Mouse (Mus musculus): ENCODE results near the gene Tra2b.
"Not testable (repeated sequence)": the region's sequence is repeated elsewhere in the genome, so short reads cannot be mapped to it uniquely, and the experiment has no call there.

The Tra2b gene

GRCm38 (mm10) chr16:22242239-22242866 is 23.5 kb downstream of the Tra2b start:
- no peak for DNase-seq

DNA sequence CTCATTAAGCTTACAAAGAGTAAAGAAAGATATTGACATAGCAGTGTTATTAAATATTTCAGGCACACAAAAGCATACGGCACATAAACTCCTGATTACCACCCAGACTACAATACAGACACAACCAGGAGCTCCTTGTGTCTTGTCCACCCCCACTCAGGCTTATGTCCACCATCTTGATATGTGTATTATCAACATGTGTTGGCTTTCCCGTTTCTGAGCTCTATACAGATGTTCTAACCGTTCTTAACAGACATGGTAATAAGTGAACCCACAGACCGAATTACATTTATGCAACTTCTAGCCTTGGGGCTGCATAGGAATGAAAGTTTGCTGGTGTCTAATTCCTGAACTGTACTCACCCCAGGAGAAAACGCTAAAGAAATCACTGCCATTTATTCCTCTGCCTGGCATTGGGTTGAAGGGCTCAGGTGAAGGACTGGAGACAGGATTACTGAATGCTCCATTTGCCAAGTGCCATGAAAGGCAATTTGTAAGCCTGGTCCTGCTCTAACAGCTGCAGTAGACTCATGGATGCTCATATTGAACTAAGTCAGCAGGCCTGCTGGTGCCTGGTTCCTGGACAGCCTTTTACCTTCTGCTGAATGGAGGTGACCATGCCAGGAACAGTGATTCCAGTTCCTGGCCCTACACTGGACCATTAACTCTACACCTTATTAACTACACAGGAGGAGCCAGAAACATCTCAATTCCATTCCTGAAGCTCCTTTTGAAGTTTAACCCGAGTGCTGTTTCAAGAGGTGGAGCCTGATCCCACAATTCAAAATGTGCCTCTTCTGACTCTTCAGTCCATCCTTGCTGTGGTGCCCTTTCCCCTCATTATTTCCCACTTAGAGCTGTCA is 24.2 kb downstream of the Tra2b start:
- DNase-seq, result no peak

- no peak for DNase-seq
Measured at GRCm38 (mm10) chr16:22240856-22241255, 24.9 kb downstream of the Tra2b start.

DNA sequence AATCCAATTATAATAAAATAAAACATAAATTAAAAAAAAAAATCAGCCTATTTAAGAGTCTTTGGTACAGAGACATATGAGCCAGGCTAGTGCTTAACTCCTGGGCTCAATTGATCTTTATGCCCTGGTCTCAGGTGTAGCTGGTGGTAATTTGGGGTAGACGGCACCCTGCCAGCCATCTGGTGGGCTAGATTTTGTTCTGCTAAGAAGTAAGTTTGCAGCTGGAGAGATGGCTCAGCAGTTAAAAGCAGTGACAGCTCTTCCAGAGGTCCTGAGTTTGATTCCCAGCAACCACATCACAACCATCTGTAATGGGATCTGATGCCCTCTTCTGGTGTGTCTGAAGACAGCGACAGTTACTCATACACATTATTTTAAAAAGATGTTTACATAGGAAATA is 25.8 kb downstream of the Tra2b start:
- DNase-seq, result no peak

- no peak for DNase-seq
Measured at GRCm38 (mm10) chr16:22238928-22239620, 26.7 kb downstream of the Tra2b start.

GRCm38 (mm10) chr16:22238402-22238801 is 27.4 kb downstream of the Tra2b start:
- DNase-seq, result not testable (repeated sequence)

- no peak for DNase-seq
Measured at GRCm38 (mm10) chr16:22236814-22237213, 29.0 kb downstream of the Tra2b start.

- no peak for DNase-seq
Measured at GRCm38 (mm10) chr16:22234535-22234934, 31.3 kb downstream of the Tra2b start.

DNA sequence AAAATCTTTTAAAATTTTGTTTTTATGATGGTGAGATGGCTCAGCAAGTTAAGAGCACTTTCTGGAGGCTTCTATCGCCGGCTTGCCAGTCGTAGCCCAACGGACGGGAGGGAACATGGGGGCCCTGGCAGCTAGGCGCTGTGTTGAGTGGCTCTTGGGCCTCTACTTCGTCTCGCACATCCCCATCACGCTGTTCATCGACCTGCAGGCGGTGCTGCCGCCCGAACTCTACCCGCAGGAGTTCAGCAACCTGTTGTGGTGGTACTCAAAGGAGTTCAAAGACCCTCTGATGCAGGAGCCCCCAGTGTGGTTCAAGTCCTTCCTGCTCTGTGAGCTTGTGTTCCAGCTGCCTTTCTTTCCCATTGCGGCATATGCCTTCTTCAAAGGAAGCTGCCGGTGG is 35.5 kb downstream of the Tra2b start:
- not testable (repeated sequence) for DNase-seq

DNA sequence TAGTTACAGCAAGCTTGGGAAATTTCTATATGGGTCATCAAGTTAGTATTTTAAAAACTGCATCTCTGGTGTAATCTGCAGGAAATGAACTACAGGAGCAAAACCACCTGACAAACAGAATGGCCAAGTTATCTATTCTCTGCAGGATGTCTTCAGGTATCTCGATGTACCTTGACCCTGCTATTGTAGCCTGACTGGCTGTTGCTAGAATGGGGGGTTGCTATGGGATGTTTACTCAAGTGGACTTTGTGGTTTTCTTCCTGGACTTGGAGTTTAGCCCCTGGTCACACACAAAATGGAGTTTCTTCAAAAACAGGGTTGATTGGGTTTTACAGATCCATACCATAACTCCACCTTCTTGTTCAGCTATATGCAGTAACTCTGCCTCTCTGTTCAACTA is 62.3 kb downstream of the Tra2b start:
- DNase-seq, result no peak

- DNase-seq, result no peak
Measured at GRCm38 (mm10) chr16:22201858-22202257, 63.9 kb downstream of the Tra2b start.

DNA sequence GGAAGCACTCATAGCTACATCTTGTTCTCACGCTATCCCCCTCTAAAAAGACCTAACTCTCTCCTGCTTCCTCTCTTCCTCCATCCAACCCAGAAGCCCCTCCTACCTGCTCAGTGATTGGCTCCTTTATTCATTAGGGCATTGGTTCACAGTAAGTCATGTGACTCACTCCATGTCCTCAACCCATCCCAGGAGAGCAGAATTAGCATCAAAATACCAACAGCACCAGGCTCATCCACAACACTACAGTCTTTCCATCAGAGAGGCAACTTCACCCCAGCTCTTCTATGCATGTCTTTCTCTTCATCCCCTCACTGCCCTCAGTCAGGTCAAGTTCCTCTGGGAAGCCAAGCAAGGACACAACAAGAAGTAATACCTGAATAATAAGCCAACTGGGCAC is 65.3 kb downstream of the Tra2b start:
- DNase-seq, result no peak
